Mouse (Mus musculus): ENCODE data around the gene 1500015O10Rik.

The 1500015O10Rik gene

DNA sequence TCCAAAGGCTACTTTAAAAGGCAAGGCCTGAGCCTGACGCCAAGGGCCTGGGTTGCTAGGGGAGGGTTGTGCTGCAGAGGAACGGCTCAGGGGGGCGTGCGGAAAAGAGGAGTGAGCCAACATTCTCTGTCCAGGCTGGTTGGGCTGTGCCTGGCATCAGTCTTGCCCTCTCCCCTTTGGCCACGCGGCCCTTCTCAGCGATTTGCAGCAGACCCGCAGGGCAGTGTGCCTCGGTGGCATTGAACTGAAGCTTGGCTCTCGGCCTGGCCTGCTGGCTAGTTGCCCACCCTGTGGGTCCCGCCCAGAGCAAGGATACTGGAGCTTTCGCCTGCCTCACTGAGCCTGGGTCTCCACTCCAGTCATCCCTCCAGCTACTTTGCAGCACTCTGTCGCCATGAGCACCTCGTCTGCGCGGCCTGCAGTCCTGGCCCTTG, at the start of gene 1500015O10Rik:
Gene 1500015O10Rik (plus strand): TSS at position 112 of the 434 bp plus-strand sequence.
- in situ Hi-C loops (cut with MboI; ENCODE audit: low sequenced_read_pairs) = no loop called here

GRCm38 (mm10) chr1:43689983-43690382, 40.4 kb upstream of the 1500015O10Rik start:
- in situ Hi-C loops (cut with MboI; ENCODE audit: low sequenced_read_pairs) = no loop called here

GRCm38 (mm10) chr1:43690507-43690906, 39.9 kb upstream of the 1500015O10Rik start:
- in situ Hi-C loops (cut with MboI; ENCODE audit: low sequenced_read_pairs) = no loop called here

GRCm38 (mm10) chr1:43694076-43694475, 36.3 kb upstream of the 1500015O10Rik start:
- in situ Hi-C loops (cut with MboI; ENCODE audit: low sequenced_read_pairs) = no loop called here

- in situ Hi-C loops (cut with MboI; ENCODE audit: low sequenced_read_pairs) = no loop called here
Observed at GRCm38 (mm10) chr1:43694851-43695545, 35.4 kb upstream of the 1500015O10Rik start.

- in situ Hi-C loops (cut with MboI; ENCODE audit: low sequenced_read_pairs) = no loop called here
Observed at GRCm38 (mm10) chr1:43698577-43699000, 31.8 kb upstream of the 1500015O10Rik start.

DNA sequence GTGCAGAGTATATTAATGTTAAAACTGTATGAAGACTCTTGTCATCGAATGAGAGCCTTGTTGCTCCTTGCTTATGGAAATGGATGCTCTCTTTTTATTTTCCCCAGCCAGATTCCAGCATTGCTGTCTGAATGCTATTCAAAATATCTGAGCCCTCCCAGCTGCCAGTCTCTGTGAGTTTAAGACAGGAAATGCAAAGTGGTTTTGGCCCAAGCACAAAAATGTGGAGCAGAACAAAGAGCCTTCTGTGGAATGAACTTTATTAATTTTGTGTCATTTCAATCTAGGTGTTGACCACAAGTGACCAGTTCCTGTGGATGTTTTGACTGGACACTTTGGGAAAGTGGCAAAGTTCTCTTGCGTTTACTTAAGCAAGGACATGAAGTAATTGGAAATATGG, 15.6 kb upstream of the 1500015O10Rik start:
- in situ Hi-C loops (cut with MboI; ENCODE audit: low sequenced_read_pairs) = no loop called here

GRCm38 (mm10) chr1:43717967-43718366, 12.4 kb upstream of the 1500015O10Rik start:
- in situ Hi-C loops (cut with MboI; ENCODE audit: low sequenced_read_pairs) = no loop called here

- in situ Hi-C loops (cut with MboI; ENCODE audit: low sequenced_read_pairs) = no loop called here
Observed at GRCm38 (mm10) chr1:43718793-43719192, 11.6 kb upstream of the 1500015O10Rik start.

DNA sequence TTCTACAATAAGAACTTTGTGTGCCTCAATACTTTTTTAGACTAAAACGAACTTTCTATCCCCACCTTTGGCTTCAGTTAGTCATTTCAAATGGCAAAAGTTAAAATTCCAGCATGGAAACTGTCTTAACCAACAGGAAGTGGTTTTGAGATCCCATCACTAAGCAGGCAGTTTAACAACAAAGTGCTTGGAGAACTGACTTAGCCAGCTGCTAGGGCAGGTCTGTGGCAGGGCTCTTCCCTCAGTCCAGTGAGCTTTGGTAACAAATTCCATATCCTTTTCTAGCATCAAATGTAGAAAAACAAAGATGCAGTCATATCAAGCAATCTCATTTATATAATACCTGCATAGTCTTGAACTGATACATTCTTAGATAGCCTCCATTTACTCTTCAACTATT, 7.9 kb upstream of the 1500015O10Rik start:
- in situ Hi-C loops (cut with MboI; ENCODE audit: low sequenced_read_pairs) = no loop called here

DNA sequence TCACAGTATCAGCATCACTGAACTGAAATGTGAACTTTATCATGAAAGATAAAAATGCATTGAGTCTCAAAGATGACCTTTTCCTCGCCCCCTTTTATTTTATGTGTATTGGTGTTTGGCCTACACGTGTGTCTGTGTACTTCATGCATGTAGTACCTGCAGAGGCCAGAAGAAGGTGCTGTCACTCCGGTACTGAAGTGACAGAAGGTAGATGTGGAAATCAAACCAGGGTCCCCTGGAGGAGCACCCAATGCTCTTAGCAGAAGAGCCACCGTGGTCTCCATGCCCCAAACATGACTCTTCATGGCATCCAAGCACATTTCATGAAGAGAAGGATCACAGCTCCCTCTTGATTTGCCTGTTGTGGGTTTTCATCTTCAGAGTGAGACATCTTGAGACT, 1.7 kb downstream of the 1500015O10Rik start:
- in situ Hi-C loops (cut with MboI; ENCODE audit: low sequenced_read_pairs) = no loop called here

DNA sequence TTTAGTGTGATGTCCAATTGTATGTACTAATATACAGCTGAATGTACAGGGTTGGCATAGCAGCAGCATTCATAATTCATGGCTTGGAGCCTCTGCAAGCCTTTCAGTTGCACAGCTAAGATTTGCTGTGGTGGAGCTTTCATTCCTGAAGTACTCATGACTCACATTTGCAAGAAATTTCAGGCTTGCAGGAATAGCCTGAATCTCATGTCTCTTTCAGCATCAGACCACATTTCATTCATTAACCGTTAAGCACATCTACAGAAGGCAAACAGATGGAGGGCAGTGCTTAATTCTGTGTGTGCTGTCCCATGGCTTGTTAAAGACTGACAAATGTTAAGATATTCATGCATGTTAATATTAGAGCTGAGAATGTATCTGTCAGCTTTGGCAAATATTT, 2.3 kb downstream of the 1500015O10Rik start:
- in situ Hi-C loops (cut with MboI; ENCODE audit: low sequenced_read_pairs) = no loop called here

GRCm38 (mm10) chr1:43737812-43738518, 7.6 kb downstream of the 1500015O10Rik start:
- in situ Hi-C loops (cut with MboI; ENCODE audit: low sequenced_read_pairs) = no loop called here

GRCm38 (mm10) chr1:43738519-43738894, 8.1 kb downstream of the 1500015O10Rik start:
- in situ Hi-C loops (cut with MboI; ENCODE audit: low sequenced_read_pairs) = no loop called here

- in situ Hi-C loops (cut with MboI; ENCODE audit: low sequenced_read_pairs) = no loop called here
Observed at GRCm38 (mm10) chr1:43754448-43755312, 24.3 kb downstream of the 1500015O10Rik start.

- in situ Hi-C loops (cut with MboI; ENCODE audit: low sequenced_read_pairs) = loop anchor here (10.0 kb wide), 1 partner anchor 305 kb away; the partner anchor contains the start of gene Gm8251
Observed at GRCm38 (mm10) chr1:43760085-43760484, 29.7 kb downstream of the 1500015O10Rik start.

DNA sequence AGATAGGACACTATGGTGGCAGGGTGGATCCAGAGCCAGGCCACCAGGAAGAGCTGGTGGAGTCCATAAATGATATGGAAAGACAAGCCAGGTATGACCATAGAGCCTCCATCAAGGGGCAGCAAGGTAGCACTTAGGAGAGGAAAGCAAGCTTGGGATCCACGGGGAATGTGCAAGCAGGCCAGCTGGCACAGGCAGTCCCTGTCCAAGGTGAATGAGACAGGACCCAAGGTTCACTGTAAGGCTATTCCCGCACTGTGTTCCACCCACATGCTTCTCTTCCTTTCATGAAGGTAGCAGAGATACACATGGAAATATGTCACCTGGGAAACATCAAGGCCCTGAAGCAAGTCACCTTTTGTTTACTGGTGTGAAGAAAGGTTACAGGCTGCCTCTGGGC, 34.1 kb downstream of the 1500015O10Rik start:
- in situ Hi-C loops (cut with MboI; ENCODE audit: low sequenced_read_pairs) = loop anchor here (10.0 kb wide), 1 partner anchor 300 kb away; the partner anchor contains the start of gene Gm8251

DNA sequence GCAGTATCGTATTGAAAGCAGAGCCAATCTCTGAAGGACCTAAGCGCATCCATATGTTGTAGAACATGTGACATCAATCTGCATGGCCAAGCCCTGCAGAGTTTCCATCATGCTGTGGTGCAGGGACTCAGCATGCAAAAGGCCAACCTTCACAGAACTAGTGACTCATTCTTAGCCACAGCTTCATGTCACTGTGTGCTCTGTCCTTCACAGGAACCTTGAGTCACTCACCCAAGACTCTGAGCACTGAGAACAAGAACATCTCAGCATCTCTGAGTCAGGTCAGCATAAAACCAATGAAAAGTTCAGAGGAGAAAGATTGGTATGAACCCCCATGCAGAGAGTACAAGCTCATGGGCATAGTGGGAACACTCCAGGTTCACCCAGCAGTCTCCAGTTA, 35.9 kb downstream of the 1500015O10Rik start:
- in situ Hi-C loops (cut with MboI; ENCODE audit: low sequenced_read_pairs) = loop anchor here (10.0 kb wide), 1 partner anchor 298 kb away; the partner anchor contains the start of gene Gm8251

DNA sequence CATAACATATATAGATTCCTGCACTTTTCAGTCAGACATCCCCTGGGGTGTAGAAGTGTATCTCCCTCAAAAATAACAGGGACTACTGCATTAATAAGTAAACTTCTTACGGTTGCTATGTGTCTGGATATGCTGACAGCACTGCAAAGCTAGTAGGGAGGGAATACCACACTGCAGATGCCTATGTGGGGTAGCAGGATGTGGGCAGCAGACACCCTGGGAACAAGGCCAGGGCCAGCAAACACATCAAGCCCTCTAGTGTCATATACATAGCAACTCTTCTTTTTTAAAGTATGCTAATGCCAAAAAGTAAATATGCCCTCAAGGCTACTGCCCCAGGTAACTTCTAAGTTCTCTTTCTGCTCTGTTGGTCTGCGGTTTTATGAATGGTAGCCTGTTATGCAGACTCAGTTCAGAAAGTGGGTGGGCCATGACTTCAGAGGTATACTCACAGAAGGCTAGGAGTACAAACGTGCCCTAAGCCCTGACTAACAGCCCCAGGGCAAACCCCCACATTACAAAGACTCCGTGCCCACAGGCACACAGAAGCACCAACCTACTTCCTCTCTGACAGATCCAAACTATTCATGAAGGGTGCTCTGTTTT, 38.1 kb downstream of the 1500015O10Rik start:
- in situ Hi-C loops (cut with MboI; ENCODE audit: low sequenced_read_pairs) = loop anchor here (10.0 kb wide), 1 partner anchor 296 kb away; the partner anchor contains the start of gene Gm8251

- in situ Hi-C loops (cut with MboI; ENCODE audit: low sequenced_read_pairs) = loop anchor here (10.0 kb wide), 1 partner anchor 295 kb away; the partner anchor contains the start of gene Gm8251
Observed at GRCm38 (mm10) chr1:43769348-43769747, 38.9 kb downstream of the 1500015O10Rik start.
